Mouse (Mus musculus): ENCODE measurements around the gene Mfsd4a.

- TF ChIP-seq POLR2A (IDR thresholded peaks at IDR 0.05; ENCODE audit: insufficient read depth, low read length) (no peak), CTCF (IDR thresholded peaks at IDR 0.05; ENCODE audit: low read depth, low read length) (peak; percentile 93), EP300 (IDR thresholded peaks at IDR 0.05; ENCODE audit: insufficient read depth, low read depth, low read length) (no peak)
These were observed 48.7 kb upstream of the Mfsd4a start for GRCm38 (mm10) chr1:132116606-132117005.

Data from ES-Bruce4 (cell line).